Mouse (Mus musculus) hindbrain, postnatal 0 days (tissue): ENCODE data around the gene Acsl5. TPM values are rescaled to one million over a fixed set of nuclear protein-coding genes. Genes with fewer than 3 reads are reported as not detected.
A peak's percentile ranks its signal among the peaks of the same experiment; 100 is the strongest.

Experiments used
- ATAC-seq: fragments of 200-750 bp; cut with Nextera tagmentation; 2 replicates; pipeline ENCODE4 v1.8.0; 2017; ENCODE audit warnings: mild to moderate bottlenecking, moderate TSS enrichment, moderate library complexity
- DNase-seq: peaks from one replicate; pipeline ENCODE4 v3.0.0-alpha.2; 2015; ENCODE audit warnings: low spot score
- H3K27ac ChIP-seq: fragments of 300-500 bp; sonication (generic); 2 replicates; pipeline ENCODE4 v1.5.1; 2014; ENCODE audit warnings: mild to moderate bottlenecking
- H3K27me3 ChIP-seq: fragments of 300-500 bp; sonication (generic); 2 replicates; pipeline ENCODE4 v1.6.1; 2014; ENCODE audit warnings: low read length, mixed read lengths; ENCODE audit not compliant: insufficient read depth
- H3K36me3 ChIP-seq: fragments of 300-500 bp; sonication (generic); 2 replicates; pipeline ENCODE4 v1.6.1; 2014; ENCODE audit warnings: low read length, mixed read lengths; ENCODE audit not compliant: insufficient read depth
- H3K4me1 ChIP-seq: fragments of 300-500 bp; sonication (generic); 2 replicates; pipeline ENCODE4 v1.6.1; 2014; ENCODE audit warnings: antibody characterized with exemption, low read length, mixed read lengths; ENCODE audit not compliant: insufficient read depth
- H3K4me2 ChIP-seq: fragments of 300-500 bp; sonication (generic); 2 replicates; pipeline ENCODE4 v1.6.1; 2014; ENCODE audit warnings: low read depth, mild to moderate bottlenecking, low read length, moderate library complexity, mixed read lengths
- H3K4me3 ChIP-seq: fragments of 300-500 bp; sonication (generic); 2 replicates; pipeline ENCODE4 v1.5.1; 2014; ENCODE audit warnings: low read length
- H3K9ac ChIP-seq: fragments of 300-500 bp; sonication (generic); replicated peaks from 2 replicates; pipeline ENCODE4 v1.6.1; 2014; ENCODE audit warnings: mild to moderate bottlenecking, low read length, moderate library complexity, mixed read lengths
- H3K9me3 ChIP-seq: fragments of 300-500 bp; sonication (generic); 2 replicates; pipeline ENCODE4 v1.6.1; 2016; ENCODE audit warnings: low read length, mixed read lengths
- CTCF ChIP-seq: IDR thresholded peaks from 2 replicates; pipeline ENCODE4 v1.5.1; 2016; ENCODE audit warnings: antibody characterized with exemption, control low read depth, low read depth
- WGBS: fragments of 180-500 bp; shearing (Covaris S2); extraction: QIAGEN DNeasy Blood & Tissue Kit; methylation state at CpG from one replicate; pipeline ENCODE4 v1.1.7; 2014; 5-methylcytosine and 5-hydroxymethylcytosine counted together
- polyA plus RNA-seq: library from polyadenylated mRNA; unstranded; fragments of >200 nt; fragmentation: Nextera tagmentation; extraction: Ambion mirVana; gene quantifications from 2 replicates; pipeline ENCODE4 v1.2.1, GENCODE M21; 2015
- total RNA-seq: library from RNA; depleted of rRNA; stranded (reverse); fragments of >200 nt; gene quantifications from 2 replicates; pipeline ENCODE4 v1.2.3, GENCODE M21; 2014

Acsl5 gene
- total and polyA plus RNA-seq, 2 experiments from 2014 or later = 13.2 to 15.6 TPM

- Histone ChIP-seq H3K9me3 (no peaks in the 10 kb centered on the region), H3K4me3 (no peak overlapping the region), H3K4me1 (peaks cover 4% of the 10 kb centered on the region; the same call in 1 of the 2 replicates), H3K27ac (no peak overlapping the region), H3K9ac (no peak overlapping the region), H3K36me3 (no peaks in the 10 kb centered on the region), H3K4me2 (no peak overlapping the region), H3K27me3 (no peaks in the 10 kb centered on the region)
- TF ChIP-seq CTCF = no peak
- ATAC-seq = no peak
- no peak for DNase-seq
- 81% methylated on average over 6 of the region's 6 CpGs for WGBS
Measured at GRCm38 (mm10) chr19:55221208-55221607, 30.5 kb upstream of the Acsl5 start.

- DNase-seq (no peak), ATAC-seq (no peak)
- H3K9ac ChIP-seq = no peak overlapping the region
- 91% methylated on average over 9 of the region's 9 CpGs for WGBS
- no peak overlapping the region for H3K4me2 ChIP-seq
- H3K4me1 ChIP-seq = peaks cover 4% of the 10 kb centered on the region; the same call in 1 of the 2 replicates
- H3K27ac ChIP-seq = no peak overlapping the region
- TF ChIP-seq CTCF = no peak
- H3K36me3 ChIP-seq = no peaks in the 10 kb centered on the region
- H3K9me3 ChIP-seq = no peaks in the 10 kb centered on the region
- no peak overlapping the region for H3K4me3 ChIP-seq
- H3K27me3 ChIP-seq = no peaks in the 10 kb centered on the region
Measured at GRCm38 (mm10) chr19:55222268-55222667, 29.5 kb upstream of the Acsl5 start.

GRCm38 (mm10) chr19:55226621-55227020 lies 25.1 kb upstream of the Acsl5 start:
- no peak for TF ChIP-seq CTCF
- Histone ChIP-seq H3K4me3 (no peak overlapping the region), H3K36me3 (no peaks in the 10 kb centered on the region), H3K9ac (no peak overlapping the region), H3K4me1 (no peaks in the 10 kb centered on the region), H3K4me2 (no peak overlapping the region), H3K27ac (no peak overlapping the region), H3K9me3 (no peaks in the 10 kb centered on the region), H3K27me3 (no peaks in the 10 kb centered on the region)
- no peak for ATAC-seq
- DNase-seq = no peak
- 55% methylated on average over 5 of the region's 5 CpGs for WGBS

- DNase-seq = no peak
- WGBS = 84% methylated on average over 7 of the region's 7 CpGs
- Histone ChIP-seq H3K4me1 (no peaks in the 10 kb centered on the region), H3K27me3 (no peaks in the 10 kb centered on the region), H3K9me3 (no peaks in the 10 kb centered on the region), H3K4me2 (no peak overlapping the region), H3K4me3 (no peak overlapping the region), H3K36me3 (no peaks in the 10 kb centered on the region), H3K9ac (no peak overlapping the region), H3K27ac (no peak overlapping the region)
- TF ChIP-seq CTCF = peak; percentile 31
- ATAC-seq = no peak
Measured at GRCm38 (mm10) chr19:55227135-55227534, 24.6 kb upstream of the Acsl5 start.

- TF ChIP-seq CTCF = no peak
- H3K36me3 ChIP-seq = no peaks in the 10 kb centered on the region
- no peak overlapping the region for H3K27ac ChIP-seq
- H3K27me3 ChIP-seq = no peaks in the 10 kb centered on the region
- WGBS = 74% methylated on average over 10 of the region's 10 CpGs
- H3K4me3 ChIP-seq = no peak overlapping the region
- no peaks in the 10 kb centered on the region for H3K9me3 ChIP-seq
- no peaks in the 10 kb centered on the region for H3K4me1 ChIP-seq
- ATAC-seq = no peak
- H3K9ac ChIP-seq = no peak overlapping the region
- H3K4me2 ChIP-seq = no peak overlapping the region
- DNase-seq = no peak
Measured at GRCm38 (mm10) chr19:55231081-55231480, 20.7 kb upstream of the Acsl5 start.

- Histone ChIP-seq H3K9me3 (no peaks in the 10 kb centered on the region), H3K9ac (no peak overlapping the region), H3K4me3 (no peak overlapping the region), H3K4me2 (no peak overlapping the region), H3K27me3 (no peaks in the 10 kb centered on the region), H3K36me3 (no peaks in the 10 kb centered on the region), H3K4me1 (no peaks in the 10 kb centered on the region), H3K27ac (no peak overlapping the region)
- no peak for TF ChIP-seq CTCF
- ATAC-seq (no peak), DNase-seq (no peak)
- 46% methylated on average over 8 of the region's 8 CpGs for WGBS
Measured at GRCm38 (mm10) chr19:55232136-55232535, 19.6 kb upstream of the Acsl5 start.

- no peak for DNase-seq
- no peak for TF ChIP-seq CTCF
- Histone ChIP-seq H3K27ac (no peak overlapping the region), H3K4me3 (no peak overlapping the region), H3K9ac (no peak overlapping the region), H3K4me1 (no peaks in the 10 kb centered on the region), H3K4me2 (no peak overlapping the region), H3K9me3 (no peaks in the 10 kb centered on the region), H3K27me3 (no peaks in the 10 kb centered on the region), H3K36me3 (no peaks in the 10 kb centered on the region)
- 57% methylated on average over 2 of the region's 2 CpGs for WGBS
- ATAC-seq = no peak
Measured at GRCm38 (mm10) chr19:55236026-55236425, 15.7 kb upstream of the Acsl5 start.
